13 mouse cellular contexts compared by ENCODE assay signal in genomic region chr9:48605697-48606096, GRCm38 (mm10). TPM values are rescaled to one million over a fixed set of nuclear protein-coding genes. Genes with fewer than 3 reads are reported as not detected.
DNase-seq lines count a peak whose midpoint lies in the region; ATAC-seq and TF ChIP-seq lines count a peak whose summit lies in the region.
"Had no signal": no experiment of that assay in that cellular context is flagged by ENCODE, and none has a peak within 500 bp of the region (broad histone marks: within the 10 kb centered on the region; RNA-seq: fewer than 3 reads in every experiment).

No protein-coding gene starts in this region.

- in situ Hi-C loops in CH12.LX (cut with MboI; ENCODE audit: low pct_ligation_motif_present, low pct_unique_long_range_greater_than_20kb, low sequenced_read_pairs) = no loop called here

- peaks cover 13% of the 10 kb centered on the region; the same call in 1 of the 2 replicates for H3K36me3 ChIP-seq in liver, adult 2 months (ENCODE audit: control insufficient read depth, insufficient read depth, low read length)
- no peaks in the 10 kb centered on the region for H3K36me3 ChIP-seq in liver, embryonic 11.5 days (ENCODE audit: control insufficient read depth, insufficient read depth, low read length)
- no peaks in the 10 kb centered on the region for H3K36me3 ChIP-seq in CH12.LX (replicated peaks in 1 of 2; ENCODE audit: control insufficient read depth in 1 of 2, insufficient read depth in 1 of 2, low read length in 1 of 2)
- H3K36me3 ChIP-seq: liver, embryonic 15.5 days had no signal

- 76% methylated on average over 5 of the region's 5 CpGs for WGBS in liver, adult 2 months
- 82% methylated on average over 5 of the region's 5 CpGs for WGBS in liver, embryonic 11.5 days

- no peaks in the 10 kb centered on the region for H3K9me3 ChIP-seq in liver, embryonic 11.5 days (ENCODE audit: control insufficient read depth, low read length)
- no peaks in the 10 kb centered on the region for H3K9me3 ChIP-seq in CH12.LX (replicated peaks; ENCODE audit: low read length)
- H3K9me3 ChIP-seq: liver, embryonic 15.5 days had no signal

- dilution Hi-C loops in CH12.LX (cut with MboI; ENCODE audit: extremely low pct_ligation_motif_present, extremely low pct_unique_long_range_greater_than_20kb, low sequenced_read_pairs) = no loop called here

- H3K9ac ChIP-seq in liver, adult 2 months (ENCODE audit: low read depth, low read length) = peak overlapping the region; percentile 17
- H3K9ac ChIP-seq in liver, embryonic 11.5 days (ENCODE audit: low read depth, low read length) = no peak overlapping the region
- H3K9ac ChIP-seq in CH12.LX (ENCODE audit: insufficient read depth, low read depth) = no peak overlapping the region
- H3K9ac ChIP-seq: liver, embryonic 15.5 days had no signal

- no peak for DNase-seq in gastrocnemius, adult 2 months
- DNase-seq in gastrocnemius, adult 8-10 months (ENCODE audit: low spot score in 2 of 2) = no peak
- DNase-seq in liver, adult 2 months (ENCODE audit: extremely low read depth, low read depth, low spot score) = no peak
- no peak for DNase-seq in liver, embryonic 11.5 days (ENCODE audit: low spot score)
- no peak for DNase-seq in CH12.LX (ENCODE audit: extremely low read depth)
- DNase-seq in ovary, adult 18-20 months (ENCODE audit: low spot score) = no peak
- no peak for DNase-seq in adrenal gland, adult 2 months
- DNase-seq: cerebellum, adult 8-10 months; embryo, embryonic 11 days; thymus, postnatal 36 days had no signal

- intact Hi-C loops in gastrocnemius, adult 2 months (cut with DNase I) = no loop called here

- TF ChIP-seq RAD21 in CH12.LX (IDR thresholded peaks at IDR 0.05; ENCODE audit: low read depth, low read length) = no peak; the same call in 1 of the 2 replicates

- H3K4me3 ChIP-seq in gastrocnemius, adult 2 months = no peak overlapping the region
- H3K4me3 ChIP-seq in liver, adult 2 months (ENCODE audit: insufficient read depth, low read depth, low read length) = no peak overlapping the region
- H3K4me3 ChIP-seq in liver, embryonic 11.5 days (ENCODE audit: low read depth, low read length) = no peak overlapping the region
- H3K4me3 ChIP-seq in CH12.LX (replicated peaks in 1 of 3; ENCODE audit: low read depth in 2 of 3, low read length in 2 of 3, poor library complexity in 1 of 3) = no peak overlapping the region
- no peak overlapping the region for H3K4me3 ChIP-seq in brown adipose tissue, adult 24 weeks (ENCODE audit: insufficient read depth, low read depth, low read length)
- H3K4me3 ChIP-seq: liver, embryonic 15.5 days had no signal

- no peaks in the 10 kb centered on the region for H3K27me3 ChIP-seq in liver, adult 2 months (ENCODE audit: control insufficient read depth, insufficient read depth, low read length)
- 0 out of 2 replicates have a peak, but pooled peaks cover 3% of the 10 kb centered on the region for H3K27me3 ChIP-seq in liver, embryonic 11.5 days (replicated peaks; ENCODE audit: control insufficient read depth, insufficient read depth, low read length)
- H3K27me3 ChIP-seq in CH12.LX (replicated peaks) = peaks cover 1% of the 10 kb centered on the region
- H3K27me3 ChIP-seq: liver, embryonic 15.5 days had no signal

- TF ChIP-seq CTCF in gastrocnemius, adult 2 months (IDR thresholded peaks at IDR 0.05) = peak; percentile 26; the same call in 1 of the 2 replicates
- TF ChIP-seq CTCF in liver, adult 2 months (IDR thresholded peaks at IDR 0.05; ENCODE audit: low read depth, low read length) = peak; percentile 67
- TF ChIP-seq CTCF in CH12.LX (conservative IDR thresholded peaks at IDR 0.05 in 1 of 2, IDR thresholded peaks at IDR 0.05 in 1 of 2; ENCODE audit: low read depth in 2 of 2, low read length in 2 of 2) = peak in 1 of 2 experiments; percentile 45; a peak in 2 of 4 replicates

- ATAC-seq in liver, embryonic 11.5 days (replicated peaks; ENCODE audit: low FRiP score) = no peak

- H3K4me1 ChIP-seq in liver, adult 2 months (ENCODE audit: control insufficient read depth, insufficient read depth, low read length) = peaks cover 9% of the 10 kb centered on the region
- H3K4me1 ChIP-seq in liver, embryonic 11.5 days (replicated peaks; ENCODE audit: control insufficient read depth, insufficient read depth, low read length) = no peaks in the 10 kb centered on the region
- no peaks in the 10 kb centered on the region for H3K4me1 ChIP-seq in CH12.LX (ENCODE audit: control insufficient read depth in 1 of 2, insufficient read depth in 2 of 2)
- H3K4me1 ChIP-seq in brown adipose tissue, adult 24 weeks (ENCODE audit: control insufficient read depth, insufficient read depth, insufficient read length, low read length) = peaks cover 11% of the 10 kb centered on the region
- H3K4me1 ChIP-seq: liver, embryonic 15.5 days had no signal

- TF ChIP-seq POLR2A in liver, adult 2 months (IDR thresholded peaks at IDR 0.05; ENCODE audit: extremely low read depth, insufficient read depth, low read length) = no peak
- no peak for TF ChIP-seq POLR2A in CH12.LX (IDR thresholded peaks at IDR 0.05; ENCODE audit: low read depth, low read length)

- H3K79me2 ChIP-seq in liver, adult 2 months (ENCODE audit: control insufficient read depth, insufficient read depth, low read length) = peaks cover 4% of the 10 kb centered on the region; the same call in 1 of the 2 replicates
- H3K79me2 ChIP-seq in CH12.LX (replicated peaks; ENCODE audit: control insufficient read depth, extremely low read depth, insufficient read depth, poor library complexity, severe bottlenecking) = no peaks in the 10 kb centered on the region

- TF ChIP-seq EP300 in CH12.LX (IDR thresholded peaks at IDR 0.05; ENCODE audit: low read length) = no peak

- peak overlapping the region; percentile 83 for H3K27ac ChIP-seq in gastrocnemius, adult 2 months
- H3K27ac ChIP-seq in liver, adult 2 months (replicated peaks; ENCODE audit: insufficient read depth, low read depth, low read length) = peak overlapping the region; percentile 96
- H3K27ac ChIP-seq in liver, embryonic 11.5 days (ENCODE audit: low read depth, low read length) = no peak overlapping the region
- no peak overlapping the region for H3K27ac ChIP-seq in CH12.LX (ENCODE audit: insufficient read depth, low read depth)
- peak overlapping the region; percentile 76 for H3K27ac ChIP-seq in brown adipose tissue, adult 24 weeks (replicated peaks; ENCODE audit: low read depth, low read length)
- H3K27ac ChIP-seq: liver, embryonic 15.5 days had no signal

- no peak overlapping the region for H3K4me2 ChIP-seq in liver, embryonic 11.5 days
- no peak overlapping the region for H3K4me2 ChIP-seq in CH12.LX (ENCODE audit: insufficient read depth, low read depth, poor library complexity, severe bottlenecking)
- H3K4me2 ChIP-seq: liver, embryonic 15.5 days; midbrain, embryonic 11.5 days had no signal

TF ChIP-seq in CH12.LX, 34 proteins besides CTCF, POLR2A, EP300 and RAD21:
- TF ChIP-seq SMC3 (IDR thresholded peaks at IDR 0.05; ENCODE audit: low read depth, low read length) (peak; percentile 31), CHD1 (IDR thresholded peaks at IDR 0.05; ENCODE audit: low read depth, low read length) (no peak)

RNA-seq across cellular contexts. Expression of gene Nnmt, which starts 0.7 kb away (rescaled TPM):
- total RNA-seq in gastrocnemius, adult 2 months (2021) = 1 to 10 TPM; 1.5 to 3.0 TPM
- total RNA-seq in gastrocnemius, adult 8-10 months (2022) = 1 to 10 TPM; 1.8 to 4.1 (median 3.5) TPM
- total RNA-seq in liver, adult 2 months (2014; rRNA removed) = 306 and 460 TPM in 2 replicates
- polyA plus RNA-seq in liver, adult 2 months (2012; rRNA removed) = 45.7 and 126 TPM in 2 replicates
- polyA plus RNA-seq in liver, embryonic 11.5 days (2014; fragmentation: Nextera tagmentation; extraction: Ambion mirVana) = 1.3 and 1.8 TPM in 2 replicates
- total RNA-seq in CH12.LX (2012; rRNA removed) (not detected in 2 replicates), CH12.LX (2014; rRNA removed) (not detected in 2 replicates)
- polyA plus RNA-seq in CH12.LX (2012; ENCODE audit: insufficient read length, low read depth) = not detected in 2 replicates
- 45.3 and 55.6 TPM in 2 replicates for polyA plus RNA-seq in brown adipose tissue, adult 24 weeks (2012; ENCODE audit: insufficient read depth, insufficient read length, missing spikeins)
- 100 to 1,000 TPM in 1 of 2 experiments, 10 to 100 TPM in 1; 25.8 to 147 TPM for total RNA-seq in adrenal gland, adult 2 months (2021)
- polyA plus RNA-seq in adrenal gland, adult 2 months (2012; rRNA removed) = 4.1 and 9.5 TPM in 2 replicates

Comparison
In these comparisons a context has a peak if more than half of its experiments do, and no peak if none do; other contexts are left out.
1. H3K27ac ChIP-seq: peak in gastrocnemius, adult 2 months (single experiment), liver, adult 2 months (single experiment) and brown adipose tissue, adult 24 weeks (single experiment); none in liver, embryonic 11.5 days (single experiment) and CH12.LX (single experiment).
2. RNA of gene Nnmt, which starts 0.7 kb away (total RNA-seq): 306 to 460 TPM in liver, adult 2 months and 25.8 to 147 TPM in adrenal gland, adult 2 months; 1.8 to 4.1 TPM in gastrocnemius, adult 8-10 months, 1.5 to 3.0 TPM in gastrocnemius, adult 2 months and not detected in CH12.LX; every median in the first group is over 4 times any median in the second.